Mouse (Mus musculus): ENCODE data around the gene Sgms1. TPM values are rescaled to one million over a fixed set of nuclear protein-coding genes. Genes with fewer than 3 reads are reported as not detected.

The Sgms1 gene
- polyA plus RNA-seq, 1 experiment from 2014 or later = 19.2 TPM

DNA sequence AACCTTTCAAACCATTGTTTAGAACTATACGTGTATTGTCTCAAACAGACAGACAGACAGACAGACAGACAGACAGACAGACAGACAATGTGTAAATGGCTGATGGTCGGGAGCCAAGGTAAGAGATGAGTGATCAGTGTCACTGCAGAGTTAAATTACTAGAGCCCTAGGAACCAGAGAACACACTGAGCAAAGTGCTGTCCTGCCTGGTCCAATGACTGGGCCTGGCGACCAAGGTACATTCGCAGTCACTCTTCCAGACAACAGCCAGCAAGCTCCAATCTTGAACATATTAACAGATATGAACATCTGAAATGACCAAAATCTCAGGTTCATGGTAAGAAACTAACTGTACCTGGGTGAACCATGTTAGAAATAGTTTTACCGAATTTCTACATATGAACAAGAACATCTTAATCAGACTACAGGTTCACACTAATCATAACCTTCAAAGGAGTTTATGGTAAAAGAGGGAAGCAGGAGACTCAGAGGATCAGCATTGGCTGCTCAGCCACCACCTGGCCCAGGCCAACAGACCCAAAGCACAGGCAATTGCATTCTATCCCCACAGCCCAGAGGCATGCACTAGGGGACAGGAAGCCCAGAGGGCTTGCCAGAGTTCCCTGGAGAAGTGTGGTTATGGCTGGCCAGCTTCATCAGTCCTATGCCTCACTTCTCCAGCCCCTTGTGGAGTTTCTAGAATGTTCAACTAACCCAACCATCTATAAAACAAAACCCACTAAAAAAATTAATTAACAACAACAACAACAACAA is 104.6 kb downstream of the Sgms1 start:
- no peaks in the 10 kb centered on the region for H3K4me1 ChIP-seq (replicated peaks; ENCODE audit: control insufficient read depth, insufficient read depth, low read length)
- H3K36me3 ChIP-seq (replicated peaks; ENCODE audit: control insufficient read depth, insufficient read depth) = no peaks in the 10 kb centered on the region
- H3K4me3 ChIP-seq (replicated peaks; ENCODE audit: low read length) = no peak overlapping the region
- H3K4me2 ChIP-seq (replicated peaks) = no peak overlapping the region
- no peaks in the 10 kb centered on the region for H3K27me3 ChIP-seq (ENCODE audit: control insufficient read depth, insufficient read depth, low read length)
- no peaks in the 10 kb centered on the region for H3K9me3 ChIP-seq (ENCODE audit: control insufficient read depth, low read length)
- no peak overlapping the region for H3K27ac ChIP-seq
- WGBS = 95% methylated on average over 5 of the region's 5 CpGs
- DNase-seq (ENCODE audit: low spot score) = no peak
- H3K9ac ChIP-seq = no peak overlapping the region
- no peak for ATAC-seq (ENCODE audit: low FRiP score)

DNA sequence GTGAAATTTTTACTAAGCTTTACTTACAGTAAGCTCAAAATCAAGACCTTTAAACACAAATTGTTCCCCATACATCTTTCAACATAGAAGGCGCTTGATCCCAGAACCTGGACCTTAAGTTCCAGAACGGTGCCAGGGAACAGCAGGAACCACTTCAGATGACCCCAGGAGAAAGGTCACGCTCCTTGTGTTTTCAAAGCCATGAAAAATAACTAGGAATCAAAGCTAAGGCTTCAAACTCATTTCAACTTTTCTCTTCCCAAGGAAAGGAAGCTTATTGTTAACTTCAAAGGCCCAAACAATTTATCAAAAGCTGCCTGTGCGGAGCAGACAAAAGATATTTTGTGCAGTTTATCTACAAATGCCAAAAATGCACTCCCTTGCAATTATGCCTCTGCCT is 107.6 kb downstream of the Sgms1 start:
- H3K4me2 ChIP-seq (replicated peaks) = no peak overlapping the region
- WGBS = 63% methylated on average over 4 of the region's 4 CpGs

DNA sequence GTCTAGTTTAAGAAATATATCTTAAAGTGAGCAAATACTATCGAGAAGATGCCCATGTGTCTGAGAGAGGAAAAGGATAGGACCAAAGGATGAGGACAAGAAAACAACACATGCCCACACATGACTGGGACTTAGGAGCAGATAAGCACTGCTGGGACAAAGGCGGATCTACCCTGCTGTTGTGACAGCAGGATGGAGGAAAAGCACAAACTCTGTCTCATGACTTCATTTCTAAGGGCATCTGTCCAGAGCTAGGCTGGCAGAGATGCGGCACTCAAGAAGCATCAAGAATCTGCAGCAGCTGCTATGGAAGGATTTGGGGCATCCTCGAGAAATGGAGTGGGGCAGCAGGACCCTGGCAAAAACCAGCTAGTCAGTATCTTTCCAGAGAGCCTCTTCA is 109.1 kb downstream of the Sgms1 start:
- no peak overlapping the region for H3K4me3 ChIP-seq (replicated peaks; ENCODE audit: low read length)
- no peaks in the 10 kb centered on the region for H3K4me1 ChIP-seq (replicated peaks; ENCODE audit: control insufficient read depth, insufficient read depth, low read length)
- DNase-seq (ENCODE audit: low spot score) = no peak
- no peaks in the 10 kb centered on the region for H3K27me3 ChIP-seq (ENCODE audit: control insufficient read depth, insufficient read depth, low read length)
- no peak overlapping the region for H3K27ac ChIP-seq
- no peak for ATAC-seq (ENCODE audit: low FRiP score)
- H3K36me3 ChIP-seq (replicated peaks; ENCODE audit: control insufficient read depth, insufficient read depth) = no peaks in the 10 kb centered on the region
- H3K9ac ChIP-seq = no peak overlapping the region
- H3K9me3 ChIP-seq (ENCODE audit: control insufficient read depth, low read length) = no peaks in the 10 kb centered on the region
- H3K4me2 ChIP-seq (replicated peaks) = no peak overlapping the region
- 86% methylated on average over 4 of the region's 4 CpGs for WGBS

More for the DNA sequence above, 107.6 kb downstream of the Sgms1 start:
- Histone ChIP-seq H3K27ac (no peak overlapping the region), H3K36me3 (replicated peaks; ENCODE audit: control insufficient read depth, insufficient read depth) (no peaks in the 10 kb centered on the region), H3K27me3 (ENCODE audit: control insufficient read depth, insufficient read depth, low read length) (no peaks in the 10 kb centered on the region), H3K9me3 (ENCODE audit: control insufficient read depth, low read length) (no peaks in the 10 kb centered on the region), H3K4me1 (replicated peaks; ENCODE audit: control insufficient read depth, insufficient read depth, low read length) (no peaks in the 10 kb centered on the region), H3K4me3 (replicated peaks; ENCODE audit: low read length) (no peak overlapping the region), H3K9ac (no peak overlapping the region)
- no peak for DNase-seq (ENCODE audit: low spot score)
- no peak for ATAC-seq (ENCODE audit: low FRiP score)

DNA sequence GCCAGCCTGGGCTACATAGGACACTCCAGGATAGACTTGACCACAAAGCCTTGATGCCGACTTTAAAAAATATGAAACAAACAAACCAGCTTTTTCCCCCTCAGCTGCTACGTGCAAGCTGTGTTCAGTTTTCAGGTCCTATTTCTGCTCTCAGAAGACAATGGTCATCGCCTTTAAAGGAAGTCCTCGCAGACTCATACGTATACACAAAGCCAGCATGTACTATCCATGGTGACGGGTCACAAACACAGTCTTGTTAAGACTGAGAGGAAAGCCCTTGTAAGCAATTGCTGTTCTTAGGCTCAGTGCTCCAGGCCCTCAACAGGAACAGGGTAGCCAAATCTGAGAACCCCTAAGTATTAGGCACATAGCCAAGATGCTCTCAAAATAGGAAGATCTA is 110.1 kb downstream of the Sgms1 start:
- H3K9me3 ChIP-seq (ENCODE audit: control insufficient read depth, low read length) = no peaks in the 10 kb centered on the region
- no peaks in the 10 kb centered on the region for H3K36me3 ChIP-seq (replicated peaks; ENCODE audit: control insufficient read depth, insufficient read depth)
- DNase-seq (ENCODE audit: low spot score) (no peak), ATAC-seq (ENCODE audit: low FRiP score) (no peak)
- no peak overlapping the region for H3K4me3 ChIP-seq (replicated peaks; ENCODE audit: low read length)
- H3K27ac ChIP-seq = no peak overlapping the region
- no peak overlapping the region for H3K9ac ChIP-seq
- H3K4me2 ChIP-seq (replicated peaks) = no peak overlapping the region
- H3K4me1 ChIP-seq (replicated peaks; ENCODE audit: control insufficient read depth, insufficient read depth, low read length) = no peaks in the 10 kb centered on the region
- WGBS = 89% methylated on average over 6 of the region's 6 CpGs
- no peaks in the 10 kb centered on the region for H3K27me3 ChIP-seq (ENCODE audit: control insufficient read depth, insufficient read depth, low read length)

DNA sequence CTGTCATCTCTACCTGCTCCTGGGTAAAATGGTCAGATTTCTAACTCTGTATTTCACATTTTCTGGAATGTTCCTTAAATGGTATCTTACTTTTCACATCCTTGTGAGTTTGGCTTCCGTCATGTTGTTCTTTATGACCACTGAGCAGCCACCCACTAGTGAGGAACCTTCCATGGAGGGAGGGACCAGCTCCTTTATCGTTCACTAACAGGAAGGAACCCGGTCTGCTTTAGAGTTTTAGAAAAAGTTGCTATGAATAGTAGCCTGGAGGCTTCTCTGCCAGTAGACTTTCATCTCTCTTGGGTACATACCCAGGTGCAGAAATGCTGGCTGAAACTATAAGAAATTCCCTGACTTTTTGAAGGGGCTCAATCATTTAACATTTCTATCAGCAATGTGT is 111.6 kb downstream of the Sgms1 start:
- H3K4me2 ChIP-seq (replicated peaks) = no peak overlapping the region
- DNase-seq (ENCODE audit: low spot score) (no peak), ATAC-seq (ENCODE audit: low FRiP score) (no peak)
- 90% methylated on average over 3 of the region's 3 CpGs for WGBS
- no peaks in the 10 kb centered on the region for H3K9me3 ChIP-seq (ENCODE audit: control insufficient read depth, low read length)
- no peak overlapping the region for H3K9ac ChIP-seq
- H3K4me1 ChIP-seq (replicated peaks; ENCODE audit: control insufficient read depth, insufficient read depth, low read length) = 0 out of 2 replicates have a peak, but pooled peaks cover 5% of the 10 kb centered on the region
- no peaks in the 10 kb centered on the region for H3K27me3 ChIP-seq (ENCODE audit: control insufficient read depth, insufficient read depth, low read length)
- no peaks in the 10 kb centered on the region for H3K36me3 ChIP-seq (replicated peaks; ENCODE audit: control insufficient read depth, insufficient read depth)
- H3K4me3 ChIP-seq (replicated peaks; ENCODE audit: low read length) = no peak overlapping the region
- no peak overlapping the region for H3K27ac ChIP-seq

DNA sequence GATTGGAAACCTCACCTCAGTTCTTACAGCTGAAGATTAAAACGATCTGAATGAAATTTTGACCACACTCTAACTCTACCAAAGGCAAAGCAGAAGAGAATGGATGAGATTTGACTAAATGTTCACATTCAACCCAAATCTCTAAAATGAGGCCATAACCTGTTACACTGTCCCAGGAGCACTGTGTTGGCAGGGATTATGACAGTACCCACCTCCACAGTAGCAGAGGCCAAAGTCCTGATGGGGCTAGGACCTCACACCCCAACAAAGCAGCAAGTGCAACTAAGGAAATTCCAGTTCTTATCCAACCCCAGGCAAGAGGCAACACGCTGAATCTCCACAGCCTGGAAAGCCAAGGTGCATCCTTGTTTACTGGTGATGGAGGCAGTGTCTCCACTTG is 112.2 kb downstream of the Sgms1 start:
- Histone ChIP-seq H3K9ac (no peak overlapping the region), H3K4me3 (replicated peaks; ENCODE audit: low read length) (no peak overlapping the region), H3K4me2 (replicated peaks) (no peak overlapping the region), H3K4me1 (replicated peaks; ENCODE audit: control insufficient read depth, insufficient read depth, low read length) (0 out of 2 replicates have a peak, but pooled peaks cover 5% of the 10 kb centered on the region), H3K27me3 (ENCODE audit: control insufficient read depth, insufficient read depth, low read length) (no peaks in the 10 kb centered on the region), H3K9me3 (ENCODE audit: control insufficient read depth, low read length) (no peaks in the 10 kb centered on the region), H3K27ac (no peak overlapping the region), H3K36me3 (replicated peaks; ENCODE audit: control insufficient read depth, insufficient read depth) (no peaks in the 10 kb centered on the region)
- 93% methylated on average over 2 of the region's 2 CpGs for WGBS
- DNase-seq (ENCODE audit: low spot score) = no peak
- no peak for ATAC-seq (ENCODE audit: low FRiP score)

DNA sequence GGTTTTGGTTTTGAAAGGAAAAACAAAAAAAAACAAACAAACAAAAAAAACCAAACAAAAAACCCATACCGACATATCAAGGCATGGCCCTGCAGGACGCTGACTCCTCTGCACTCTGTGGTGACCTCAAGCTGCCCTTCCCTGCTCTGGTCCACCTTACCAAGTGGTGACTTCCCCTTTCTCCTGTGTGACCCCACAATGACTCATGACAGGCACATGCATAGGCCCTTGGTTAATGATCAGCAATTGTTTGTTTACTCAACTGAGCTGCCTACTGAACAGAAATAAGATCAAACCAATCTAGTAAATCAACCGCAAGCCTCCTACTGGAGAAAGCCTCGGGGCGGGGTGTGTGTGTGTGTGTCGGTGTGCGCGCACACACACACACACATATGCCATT is 112.7 kb downstream of the Sgms1 start:
- H3K9me3 ChIP-seq (ENCODE audit: control insufficient read depth, low read length) = no peaks in the 10 kb centered on the region
- H3K4me2 ChIP-seq (replicated peaks) = no peak overlapping the region
- ATAC-seq (ENCODE audit: low FRiP score) (no peak), DNase-seq (ENCODE audit: low spot score) (no peak)
- 84% methylated on average over 8 of the region's 8 CpGs for WGBS
- H3K9ac ChIP-seq = no peak overlapping the region
- peaks cover 6% of the 10 kb centered on the region; the same call in 1 of the 2 replicates for H3K4me1 ChIP-seq (replicated peaks; ENCODE audit: control insufficient read depth, insufficient read depth, low read length)
- no peaks in the 10 kb centered on the region for H3K27me3 ChIP-seq (ENCODE audit: control insufficient read depth, insufficient read depth, low read length)
- no peak overlapping the region for H3K27ac ChIP-seq
- no peaks in the 10 kb centered on the region for H3K36me3 ChIP-seq (replicated peaks; ENCODE audit: control insufficient read depth, insufficient read depth)
- H3K4me3 ChIP-seq (replicated peaks; ENCODE audit: low read length) = no peak overlapping the region

DNA sequence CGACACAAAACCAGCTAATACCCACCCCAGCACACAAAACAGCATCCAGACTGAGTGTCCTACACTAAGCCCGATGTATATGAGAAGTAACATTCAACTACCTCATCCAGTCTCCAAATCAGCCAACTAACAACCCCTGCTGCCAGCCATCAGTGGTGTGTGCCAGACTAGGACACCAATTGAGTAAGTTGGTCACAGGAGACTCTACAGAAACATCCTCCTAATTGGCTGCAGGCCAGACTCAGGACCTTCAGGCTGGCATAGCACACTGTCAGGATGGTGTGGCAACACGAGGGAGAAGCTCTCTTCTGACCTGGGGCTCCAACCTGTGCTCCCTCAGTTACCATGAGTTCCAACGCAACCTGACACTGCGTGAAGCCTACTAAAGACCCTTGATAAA is 113.3 kb downstream of the Sgms1 start:
- Histone ChIP-seq H3K4me3 (replicated peaks; ENCODE audit: low read length) (no peak overlapping the region), H3K4me1 (replicated peaks; ENCODE audit: control insufficient read depth, insufficient read depth, low read length) (peaks cover 11% of the 10 kb centered on the region; the same call in 1 of the 2 replicates), H3K27ac (no peak overlapping the region), H3K4me2 (replicated peaks) (no peak overlapping the region), H3K9ac (no peak overlapping the region), H3K36me3 (replicated peaks; ENCODE audit: control insufficient read depth, insufficient read depth) (no peaks in the 10 kb centered on the region), H3K27me3 (ENCODE audit: control insufficient read depth, insufficient read depth, low read length) (no peaks in the 10 kb centered on the region), H3K9me3 (ENCODE audit: control insufficient read depth, low read length) (no peaks in the 10 kb centered on the region)
- DNase-seq (ENCODE audit: low spot score) = no peak
- ATAC-seq (ENCODE audit: low FRiP score) = no peak
- WGBS = 89% methylated on average over 5 of the region's 5 CpGs

DNA sequence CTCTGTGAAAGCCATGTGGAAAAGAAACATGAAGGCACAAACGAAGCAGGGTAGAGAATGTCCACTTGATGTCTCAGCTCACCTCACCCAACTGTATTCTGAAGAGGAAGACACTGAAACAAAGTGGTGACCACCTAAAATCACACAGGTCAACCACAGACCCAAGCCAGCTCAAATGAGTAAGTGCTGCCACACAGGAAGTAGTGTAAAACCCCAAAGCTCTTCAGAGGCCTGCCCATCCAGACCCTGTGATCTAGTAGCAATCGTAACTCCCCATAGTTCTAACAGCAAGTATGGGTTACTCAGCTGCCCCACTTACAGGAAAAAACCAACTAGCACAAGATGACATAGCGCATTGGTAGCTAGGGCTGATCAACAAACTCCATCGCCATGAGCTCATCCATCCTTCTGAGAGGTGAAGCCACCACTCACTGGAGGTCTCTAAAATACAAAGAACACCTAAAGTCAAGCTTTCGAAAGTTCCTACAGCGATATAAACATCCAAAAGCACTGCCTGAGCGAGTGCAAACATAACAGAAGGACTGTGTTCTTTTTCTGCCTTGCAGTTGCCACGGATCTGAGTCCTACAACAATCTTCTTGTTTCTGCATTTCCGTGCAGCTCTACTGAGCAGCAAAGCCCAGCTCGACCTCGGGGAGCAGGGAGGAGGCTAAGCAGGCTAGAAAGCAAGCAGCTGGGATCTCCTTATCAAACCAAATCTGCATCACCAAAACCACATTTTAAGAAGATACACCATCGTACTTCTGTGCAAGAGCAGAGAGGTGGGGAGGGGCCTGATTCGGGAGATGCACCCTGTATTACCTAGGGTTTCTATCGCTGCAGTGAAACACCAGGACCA is 114.2 kb downstream of the Sgms1 start:
- H3K9ac ChIP-seq = no peak overlapping the region
- H3K4me2 ChIP-seq (replicated peaks) = no peak overlapping the region
- H3K4me3 ChIP-seq (replicated peaks; ENCODE audit: low read length) = no peak overlapping the region
- H3K27me3 ChIP-seq (ENCODE audit: control insufficient read depth, insufficient read depth, low read length) = no peaks in the 10 kb centered on the region
- peaks cover 11% of the 10 kb centered on the region; the same call in 1 of the 2 replicates for H3K4me1 ChIP-seq (replicated peaks; ENCODE audit: control insufficient read depth, insufficient read depth, low read length)
- ATAC-seq (ENCODE audit: low FRiP score) (no peak), DNase-seq (ENCODE audit: low spot score) (no peak)
- H3K36me3 ChIP-seq (replicated peaks; ENCODE audit: control insufficient read depth, insufficient read depth) = no peaks in the 10 kb centered on the region
- H3K27ac ChIP-seq = no peak overlapping the region
- H3K9me3 ChIP-seq (ENCODE audit: control insufficient read depth, low read length) = no peaks in the 10 kb centered on the region
- 84% methylated on average over 14 of the region's 14 CpGs for WGBS
